Mouse (Mus musculus): ENCODE results near the gene Tbc1d9. TPM values are rescaled to one million over a fixed set of nuclear protein-coding genes. Genes with fewer than 3 reads are reported as not detected.

Gene Tbc1d9
- polyA plus RNA-seq, 1 experiment: 22.7 TPM

- DNase-seq: no peak
- Histone ChIP-seq H3K4me1 (ENCODE audit: control insufficient read depth, insufficient read depth, low read length) (no peaks in the 10 kb centered on the region; the same call in 1 of the 2 replicates), H3K4me3 (replicated peaks; ENCODE audit: extremely low read depth, low read depth, low read length) (no peak overlapping the region)
- WGBS: 73% methylated on average over 8 of the region's 8 CpGs
- TF ChIP-seq CTCF (IDR thresholded peaks at IDR 0.05; ENCODE audit: insufficient read depth, low read length): no peak
- no peak for TF ChIP-seq POLR2A (IDR thresholded peaks at IDR 0.05; ENCODE audit: borderline replicate concordance, extremely low read depth, low read depth, low read length)
Observed at GRCm38 (mm10) chr8:83199715-83200114, 34.6 kb downstream of the Tbc1d9 start.

GRCm38 (mm10) chr8:83200191-83201177 is 35.3 kb downstream of the Tbc1d9 start:
- H3K4me1 ChIP-seq (ENCODE audit: control insufficient read depth, insufficient read depth, low read length): no peaks in the 10 kb centered on the region; the same call in 1 of the 2 replicates
- 38% methylated on average over 16 of the region's 16 CpGs for WGBS
- peak overlapping the region; percentile 9 for H3K4me3 ChIP-seq (replicated peaks; ENCODE audit: extremely low read depth, low read depth, low read length)
- TF ChIP-seq POLR2A (IDR thresholded peaks at IDR 0.05; ENCODE audit: borderline replicate concordance, extremely low read depth, low read depth, low read length) (no peak), CTCF (IDR thresholded peaks at IDR 0.05; ENCODE audit: insufficient read depth, low read length) (no peak)
- DNase-seq: no peak

- no peaks in the 10 kb centered on the region; the same call in 1 of the 2 replicates for H3K4me1 ChIP-seq (ENCODE audit: control insufficient read depth, insufficient read depth, low read length)
- 80% methylated on average over 11 of the region's 11 CpGs for WGBS
- DNase-seq: no peak
- H3K4me3 ChIP-seq (replicated peaks; ENCODE audit: extremely low read depth, low read depth, low read length): no peak overlapping the region
- no peak for TF ChIP-seq POLR2A (IDR thresholded peaks at IDR 0.05; ENCODE audit: borderline replicate concordance, extremely low read depth, low read depth, low read length)
- TF ChIP-seq CTCF (IDR thresholded peaks at IDR 0.05; ENCODE audit: insufficient read depth, low read length): no peak
Observed at GRCm38 (mm10) chr8:83202946-83203345, 37.8 kb downstream of the Tbc1d9 start.

GRCm38 (mm10) chr8:83205907-83206306 is 40.8 kb downstream of the Tbc1d9 start:
- TF ChIP-seq POLR2A (IDR thresholded peaks at IDR 0.05; ENCODE audit: borderline replicate concordance, extremely low read depth, low read depth, low read length): no peak
- no peak for TF ChIP-seq CTCF (IDR thresholded peaks at IDR 0.05; ENCODE audit: insufficient read depth, low read length)
- Histone ChIP-seq H3K4me1 (ENCODE audit: control insufficient read depth, insufficient read depth, low read length) (no peaks in the 10 kb centered on the region), H3K4me3 (replicated peaks; ENCODE audit: extremely low read depth, low read depth, low read length) (no peak overlapping the region)
- 48% methylated on average over 7 of the region's 7 CpGs for WGBS
- no peak for DNase-seq

GRCm38 (mm10) chr8:83209581-83209980 is 44.4 kb downstream of the Tbc1d9 start:
- 47% methylated on average over 4 of the region's 4 CpGs for WGBS
- no peaks in the 10 kb centered on the region for H3K4me1 ChIP-seq (ENCODE audit: control insufficient read depth, insufficient read depth, low read length)
- DNase-seq: no peak
- H3K4me3 ChIP-seq (replicated peaks; ENCODE audit: extremely low read depth, low read depth, low read length): no peak overlapping the region
- TF ChIP-seq POLR2A (IDR thresholded peaks at IDR 0.05; ENCODE audit: borderline replicate concordance, extremely low read depth, low read depth, low read length): no peak
- no peak for TF ChIP-seq CTCF (IDR thresholded peaks at IDR 0.05; ENCODE audit: insufficient read depth, low read length)

GRCm38 (mm10) chr8:83210676-83211075 is 45.5 kb downstream of the Tbc1d9 start:
- no peak for DNase-seq

GRCm38 (mm10) chr8:83215065-83215464 is 49.9 kb downstream of the Tbc1d9 start:
- TF ChIP-seq POLR2A (IDR thresholded peaks at IDR 0.05; ENCODE audit: borderline replicate concordance, extremely low read depth, low read depth, low read length) (no peak), CTCF (IDR thresholded peaks at IDR 0.05; ENCODE audit: insufficient read depth, low read length) (no peak)
- no peak for DNase-seq
- no peak overlapping the region for H3K4me3 ChIP-seq (replicated peaks; ENCODE audit: extremely low read depth, low read depth, low read length)
- H3K4me1 ChIP-seq (ENCODE audit: control insufficient read depth, insufficient read depth, low read length): no peaks in the 10 kb centered on the region; the same call in 1 of the 2 replicates
- 32% methylated on average over 5 of the region's 5 CpGs for WGBS

More at GRCm38 (mm10) chr8:83210676-83211075, 45.5 kb downstream of the Tbc1d9 start:
- H3K4me1 ChIP-seq (ENCODE audit: control insufficient read depth, insufficient read depth, low read length): no peaks in the 10 kb centered on the region
- no peak for TF ChIP-seq POLR2A (IDR thresholded peaks at IDR 0.05; ENCODE audit: borderline replicate concordance, extremely low read depth, low read depth, low read length)
- TF ChIP-seq CTCF (IDR thresholded peaks at IDR 0.05; ENCODE audit: insufficient read depth, low read length): no peak
- 87% methylated on average over 7 of the region's 7 CpGs for WGBS
- no peak overlapping the region for H3K4me3 ChIP-seq (replicated peaks; ENCODE audit: extremely low read depth, low read depth, low read length)

- Histone ChIP-seq H3K4me1 (ENCODE audit: control insufficient read depth, insufficient read depth, low read length) (no peaks in the 10 kb centered on the region; the same call in 1 of the 2 replicates), H3K4me3 (replicated peaks; ENCODE audit: extremely low read depth, low read depth, low read length) (no peak overlapping the region)
- TF ChIP-seq POLR2A (IDR thresholded peaks at IDR 0.05; ENCODE audit: borderline replicate concordance, extremely low read depth, low read depth, low read length): no peak
- TF ChIP-seq CTCF (IDR thresholded peaks at IDR 0.05; ENCODE audit: insufficient read depth, low read length): no peak
- 77% methylated on average over 6 of the region's 6 CpGs for WGBS
- DNase-seq: no peak
Observed at GRCm38 (mm10) chr8:83216520-83216919, 51.4 kb downstream of the Tbc1d9 start.

GRCm38 (mm10) chr8:83217196-83217595 is 52.0 kb downstream of the Tbc1d9 start:
- no peak for DNase-seq
- no peaks in the 10 kb centered on the region; the same call in 1 of the 2 replicates for H3K4me1 ChIP-seq (ENCODE audit: control insufficient read depth, insufficient read depth, low read length)
- TF ChIP-seq POLR2A (IDR thresholded peaks at IDR 0.05; ENCODE audit: borderline replicate concordance, extremely low read depth, low read depth, low read length): no peak
- TF ChIP-seq CTCF (IDR thresholded peaks at IDR 0.05; ENCODE audit: insufficient read depth, low read length): no peak
- no peak overlapping the region for H3K4me3 ChIP-seq (replicated peaks; ENCODE audit: extremely low read depth, low read depth, low read length)
- 83% methylated on average over 9 of the region's 9 CpGs for WGBS
